Mouse (Mus musculus) MEL (cell line): ENCODE data around the gene Mef2b. TPM values are rescaled to one million over a fixed set of nuclear protein-coding genes. Genes with fewer than 3 reads are reported as not detected.

Experiments used
- DNase-seq: peaks from one replicate; pipeline ENCODE4 v3.0.0; 2011; ENCODE audit warnings: low read depth, low spot score
- H3K27ac ChIP-seq: 2 replicates; pipeline ENCODE4 v1.5.1; 2012; ENCODE audit warnings: low read depth, mild to moderate bottlenecking, control low read depth, low read length, moderate library complexity; ENCODE audit not compliant: control insufficient read depth
- H3K27me3 ChIP-seq, 2 experiments: fragments of 150-350 bp in 1 of 2; sonication (generic) in 1 of 2; 2 replicates each; pipeline ENCODE4 v1.6.1; 2012; ENCODE audit warnings: low read length in 2 of 2, mild to moderate bottlenecking in 2 of 2, improper control_type of control experiment in 1 of 2, moderate library complexity in 1 of 2; ENCODE audit not compliant: insufficient read depth in 2 of 2, control insufficient read depth in 1 of 2
- H3K36me3 ChIP-seq, 2 experiments: 2 replicates each; pipeline ENCODE4 v1.6.1; 2012 to 2014; ENCODE audit warnings: low read length in 2 of 2, improper control_type of control experiment in 1 of 2, inconsistent platforms in 1 of 2, mild to moderate bottlenecking in 1 of 2; ENCODE audit not compliant: insufficient read depth in 2 of 2, control insufficient read depth in 1 of 2
- H3K4me1 ChIP-seq, 2 experiments: fragments of 150-350 bp in 1 of 2; sonication (generic) in 1 of 2; 2 replicates each; pipeline ENCODE4 v1.6.1; 2012; ENCODE audit warnings: low read length in 2 of 2, improper control_type of control experiment in 1 of 2, mild to moderate bottlenecking in 1 of 2; ENCODE audit not compliant: insufficient read depth in 2 of 2, control insufficient read depth in 1 of 2
- H3K4me3 ChIP-seq, 2 experiments: fragments of 150-350 bp in 1 of 2; sonication (generic) in 1 of 2; 2 replicates each; pipeline ENCODE4 v1.5.1; 2012; ENCODE audit warnings: low read depth in 2 of 2, low read length in 2 of 2, mild to moderate bottlenecking in 2 of 2, moderate library complexity in 2 of 2, control low read depth in 1 of 2, improper control_type of control experiment in 1 of 2; ENCODE audit not compliant: control insufficient read depth in 1 of 2, insufficient read depth in 1 of 2
- H3K79me2 ChIP-seq: 2 replicates; pipeline ENCODE4 v1.6.1; 2012; ENCODE audit warnings: mild to moderate bottlenecking, low read length, moderate library complexity; ENCODE audit not compliant: control insufficient read depth, poor library complexity, insufficient read depth
- H3K9ac ChIP-seq: 2 replicates; pipeline ENCODE4 v1.6.1; 2012; ENCODE audit warnings: low read depth, mild to moderate bottlenecking, control low read depth, low read length, moderate library complexity; ENCODE audit not compliant: control insufficient read depth, poor library complexity, severe bottlenecking
- H3K9me3 ChIP-seq: fragments of 150-350 bp; sonication (generic); replicated peaks from 2 replicates; pipeline ENCODE4 v1.6.1; 2012; ENCODE audit warnings: mild to moderate bottlenecking, low read length, improper control_type of control experiment, moderate library complexity; ENCODE audit not compliant: insufficient read depth
- BHLHE40 ChIP-seq: IDR thresholded peaks from 2 replicates; pipeline ENCODE4 v1.6.1; 2012; ENCODE audit warnings: low read depth, mild to moderate bottlenecking, inconsistent platforms, low read length, improper control_type of control experiment, borderline replicate concordance
- CHD1 ChIP-seq: IDR thresholded peaks from 2 replicates; pipeline ENCODE4 v1.6.1; 2012; ENCODE audit warnings: low read depth, mild to moderate bottlenecking, inconsistent platforms, low read length, improper control_type of control experiment
- CHD2 ChIP-seq: IDR thresholded peaks from 2 replicates; pipeline ENCODE4 v1.6.1; 2011; ENCODE audit warnings: low read length, improper control_type of control experiment
- E2F4 ChIP-seq: IDR thresholded peaks from 2 replicates; pipeline ENCODE4 v1.6.1; 2011; ENCODE audit warnings: low read depth, low read length, improper control_type of control experiment, borderline replicate concordance
- ETS1 ChIP-seq: IDR thresholded peaks from 2 replicates; pipeline ENCODE4 v1.6.1; 2012; ENCODE audit warnings: low read depth, mild to moderate bottlenecking, inconsistent platforms, low read length, improper control_type of control experiment, moderate library complexity
- GATA1 ChIP-seq: IDR thresholded peaks from 2 replicates; pipeline ENCODE4 v1.6.1; 2011; ENCODE audit warnings: low read depth, low read length, improper control_type of control experiment
- HCFC1 ChIP-seq: IDR thresholded peaks from 2 replicates; pipeline ENCODE4 v1.6.1; 2012; ENCODE audit warnings: low read depth, mild to moderate bottlenecking, inconsistent platforms, low read length, improper control_type of control experiment, moderate library complexity
- MAFK ChIP-seq: IDR thresholded peaks from 2 replicates; pipeline ENCODE4 v1.6.1; 2011; ENCODE audit warnings: low read depth, mild to moderate bottlenecking, low read length, improper control_type of control experiment, borderline replicate concordance
- MAX ChIP-seq: IDR thresholded peaks from 2 replicates; pipeline ENCODE4 v1.6.1; 2011; ENCODE audit warnings: low read length, improper control_type of control experiment
- MAZ ChIP-seq: IDR thresholded peaks from 2 replicates; pipeline ENCODE4 v1.6.1; 2012; ENCODE audit warnings: low read depth, mild to moderate bottlenecking, inconsistent platforms, low read length, improper control_type of control experiment
- MYB ChIP-seq: IDR thresholded peaks from 2 replicates; pipeline ENCODE4 v1.6.1; 2011; ENCODE audit warnings: mild to moderate bottlenecking, low read depth, low read length, improper control_type of control experiment
- NELFE ChIP-seq: IDR thresholded peaks from 2 replicates; pipeline ENCODE4 v1.6.1; 2011; ENCODE audit warnings: low read depth, low read length, improper control_type of control experiment
- NRF1 ChIP-seq: IDR thresholded peaks from 2 replicates; pipeline ENCODE4 v1.6.1; 2014; ENCODE audit warnings: low read depth, mild to moderate bottlenecking, inconsistent platforms, low read length, improper control_type of control experiment, moderate library complexity; ENCODE audit not compliant: poor library complexity, insufficient read depth, severe bottlenecking
- RCOR1 ChIP-seq: IDR thresholded peaks from 2 replicates; pipeline ENCODE4 v1.6.1; 2012; ENCODE audit warnings: low read depth, mild to moderate bottlenecking, inconsistent platforms, low read length, improper control_type of control experiment
- SIN3A ChIP-seq: IDR thresholded peaks from 2 replicates; pipeline ENCODE4 v1.6.1; 2012; ENCODE audit warnings: low read length, improper control_type of control experiment, inconsistent platforms
- SMC3 ChIP-seq: IDR thresholded peaks from 2 replicates; pipeline ENCODE4 v1.6.1; 2011; ENCODE audit warnings: low read depth, low read length, improper control_type of control experiment
- TBP ChIP-seq: IDR thresholded peaks from 2 replicates; pipeline ENCODE4 v1.8.0; 2011; ENCODE audit warnings: low read depth, low read length, improper control_type of control experiment
- TCF12 ChIP-seq: IDR thresholded peaks from 2 replicates; pipeline ENCODE4 v1.6.1; 2014; ENCODE audit warnings: low read depth, mild to moderate bottlenecking, inconsistent platforms, low read length, improper control_type of control experiment, moderate library complexity
- UBTF ChIP-seq: IDR thresholded peaks from 2 replicates; pipeline ENCODE4 v1.6.1; 2012; ENCODE audit warnings: low read depth, mild to moderate bottlenecking, inconsistent platforms, low read length, improper control_type of control experiment, moderate library complexity, borderline replicate concordance; ENCODE audit not compliant: insufficient read depth
- USF1 ChIP-seq: IDR thresholded peaks from 2 replicates; pipeline ENCODE4 v1.6.1; 2014; ENCODE audit warnings: low read depth, mild to moderate bottlenecking, inconsistent platforms, low read length, improper control_type of control experiment, moderate library complexity
- USF2 ChIP-seq, 2 experiments: IDR thresholded peaks; 2 replicates each; pipeline ENCODE4 v1.6.1; 2011 to 2012; ENCODE audit warnings: improper control_type of control experiment in 2 of 2, low read length in 2 of 2, borderline replicate concordance in 1 of 2, inconsistent platforms in 1 of 2, low read depth in 1 of 2, mild to moderate bottlenecking in 1 of 2; ENCODE audit not compliant: insufficient read depth in 1 of 2
- ZKSCAN1 ChIP-seq: IDR thresholded peaks from 2 replicates; pipeline ENCODE4 v1.6.1; 2012; ENCODE audit warnings: low read depth, mild to moderate bottlenecking, inconsistent platforms, low read length, improper control_type of control experiment, moderate library complexity
- polyA plus RNA-seq, 2 experiments: library from polyadenylated mRNA; stranded (reverse) in 1 of 2; unstranded in 1 of 2; fragments of >175 nt in 1 of 2; fragments of >200 nt in 1 of 2; gene quantifications; 2 replicates each; pipeline versions ENCODE4 v1.2.1 to v1.2.4; 2012; ENCODE audit warnings: low replicate concordance in 2 of 2, low read depth in 1 of 2; ENCODE audit not compliant: insufficient read length in 2 of 2, insufficient read depth in 1 of 2, missing spikeins in 1 of 2
- total RNA-seq: library from RNA; depleted of rRNA; stranded (reverse); fragments of 300-350 nt; gene quantifications from 2 replicates; pipeline ENCODE4 v1.2.3, GENCODE M21; 2012

Mef2b gene
- total and polyA plus RNA-seq, 3 experiments, result 2.0 to 6.5 TPM; not detected in 1

- peak; percentile 63 for TF ChIP-seq NRF1
- TF ChIP-seq E2F4, result 0 out of 2 replicates have a peak, but pooled peaks have one; percentile 61
- TF ChIP-seq TBP, result 0 out of 2 replicates have a peak, but pooled peaks have one; percentile 29
- TF ChIP-seq SMC3, result no peak
- Histone ChIP-seq H3K9me3 (no peaks in the 10 kb centered on the region), H3K27me3 (no peaks in the 10 kb centered on the region), H3K4me1 (peaks cover 0 to 7% of the 10 kb centered on the region in 2 experiments; a peak in 2 of 4 replicates), H3K27ac (no peak overlapping the region), H3K4me3 (no peak overlapping the region; a peak in 2 of 4 replicates), H3K79me2 (no peaks in the 10 kb centered on the region), H3K36me3 (no peaks in the 10 kb centered on the region; a peak in 1 of 4 replicates), H3K9ac (no peak overlapping the region)
- DNase-seq, result peak; percentile 93
These were observed 13.2 kb downstream of the Mef2b start for GRCm38 (mm10) chr8:70152537-70153257.

DNA sequence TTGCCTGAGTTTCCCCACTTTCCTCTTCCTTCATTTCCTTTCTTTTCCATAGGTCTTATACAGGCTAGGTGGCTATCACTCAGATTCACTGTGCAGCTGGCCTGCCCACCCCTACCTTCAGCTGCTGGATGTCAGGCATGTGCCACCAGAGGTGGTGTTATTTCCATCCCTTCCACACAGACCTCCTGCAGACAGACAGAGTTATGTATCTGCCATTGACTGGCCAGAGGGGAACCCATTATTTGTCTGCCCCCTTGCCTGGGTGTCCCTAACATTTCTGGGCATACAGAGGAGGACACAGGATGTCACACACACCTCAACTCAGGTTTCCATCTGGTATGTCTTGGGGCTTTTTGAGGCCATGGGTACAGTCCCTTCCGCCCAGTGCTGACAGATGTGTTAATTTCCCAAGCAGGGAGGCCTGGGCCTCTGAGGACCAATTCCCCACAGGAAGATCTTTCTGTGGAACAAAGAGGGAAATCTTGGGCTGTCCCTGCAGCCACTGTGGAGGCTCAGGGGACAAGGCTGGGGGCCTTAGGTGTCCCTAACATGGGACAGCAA lies 17.8 kb downstream of the Mef2b start:
- Histone ChIP-seq H3K36me3 (peaks cover 0 to 9% of the 10 kb centered on the region in 2 experiments; a peak in 2 of 4 replicates), H3K4me3 (no peak overlapping the region), H3K4me1 (peaks cover 2 to 22% of the 10 kb centered on the region in 2 experiments), H3K9me3 (no peaks in the 10 kb centered on the region), H3K27me3 (no peaks in the 10 kb centered on the region), H3K79me2 (no peaks in the 10 kb centered on the region; the same call in 1 of the 2 replicates), H3K27ac (no peak overlapping the region), H3K9ac (no peak overlapping the region)
- DNase-seq, result no peak
- TF ChIP-seq SIN3A (no peak), UBTF (no peak), MAZ (no peak), RCOR1 (no peak), MAFK (no peak), USF1 (no peak), BHLHE40 (no peak), TCF12 (no peak), GATA1 (no peak), HCFC1 (no peak), MYB (no peak), ETS1 (no peak), MAX (no peak), CHD1 (no peak), NELFE (no peak), SMC3 (no peak), ZKSCAN1 (no peak), CHD2 (no peak), NRF1 (no peak), USF2 (IDR thresholded peaks at IDR 0.05; ENCODE audit: borderline replicate concordance in 1 of 2, insufficient read depth in 1 of 2, low read depth in 1 of 2, low read length in 2 of 2) (no peak)
